Mouse (Mus musculus) MEL (cell line): ENCODE measurements around the gene Cdh13. TPM values are rescaled to one million over a fixed set of nuclear protein-coding genes. Genes with fewer than 3 reads are reported as not detected.

Experiments used
- DNase-seq: peaks from one replicate; pipeline ENCODE4 v3.0.0; 2011; ENCODE audit warnings: low read depth, low spot score
- H3K27ac ChIP-seq: 2 replicates; pipeline ENCODE4 v1.5.1; 2012; ENCODE audit warnings: low read depth, mild to moderate bottlenecking, control low read depth, low read length, moderate library complexity; ENCODE audit not compliant: control insufficient read depth
- H3K27me3 ChIP-seq, 2 experiments: fragments of 150-350 bp in 1 of 2; sonication (generic) in 1 of 2; 2 replicates each; pipeline ENCODE4 v1.6.1; 2012; ENCODE audit warnings: low read length in 2 of 2, mild to moderate bottlenecking in 2 of 2, improper control_type of control experiment in 1 of 2, moderate library complexity in 1 of 2; ENCODE audit not compliant: insufficient read depth in 2 of 2, control insufficient read depth in 1 of 2
- H3K36me3 ChIP-seq, 2 experiments: 2 replicates each; pipeline ENCODE4 v1.6.1; 2012 to 2014; ENCODE audit warnings: low read length in 2 of 2, improper control_type of control experiment in 1 of 2, inconsistent platforms in 1 of 2, mild to moderate bottlenecking in 1 of 2; ENCODE audit not compliant: insufficient read depth in 2 of 2, control insufficient read depth in 1 of 2
- H3K4me1 ChIP-seq, 2 experiments: fragments of 150-350 bp in 1 of 2; sonication (generic) in 1 of 2; 2 replicates each; pipeline ENCODE4 v1.6.1; 2012; ENCODE audit warnings: low read length in 2 of 2, improper control_type of control experiment in 1 of 2, mild to moderate bottlenecking in 1 of 2; ENCODE audit not compliant: insufficient read depth in 2 of 2, control insufficient read depth in 1 of 2
- H3K4me3 ChIP-seq, 2 experiments: fragments of 150-350 bp in 1 of 2; sonication (generic) in 1 of 2; 2 replicates each; pipeline ENCODE4 v1.5.1; 2012; ENCODE audit warnings: low read depth in 2 of 2, low read length in 2 of 2, mild to moderate bottlenecking in 2 of 2, moderate library complexity in 2 of 2, control low read depth in 1 of 2, improper control_type of control experiment in 1 of 2; ENCODE audit not compliant: control insufficient read depth in 1 of 2, insufficient read depth in 1 of 2
- H3K79me2 ChIP-seq: 2 replicates; pipeline ENCODE4 v1.6.1; 2012; ENCODE audit warnings: mild to moderate bottlenecking, low read length, moderate library complexity; ENCODE audit not compliant: control insufficient read depth, poor library complexity, insufficient read depth
- H3K9ac ChIP-seq: 2 replicates; pipeline ENCODE4 v1.6.1; 2012; ENCODE audit warnings: low read depth, mild to moderate bottlenecking, control low read depth, low read length, moderate library complexity; ENCODE audit not compliant: control insufficient read depth, poor library complexity, severe bottlenecking
- H3K9me3 ChIP-seq: fragments of 150-350 bp; sonication (generic); replicated peaks from 2 replicates; pipeline ENCODE4 v1.6.1; 2012; ENCODE audit warnings: mild to moderate bottlenecking, low read length, improper control_type of control experiment, moderate library complexity; ENCODE audit not compliant: insufficient read depth
- BHLHE40 ChIP-seq: IDR thresholded peaks from 2 replicates; pipeline ENCODE4 v1.6.1; 2012; ENCODE audit warnings: low read depth, mild to moderate bottlenecking, inconsistent platforms, low read length, improper control_type of control experiment, borderline replicate concordance
- CHD1 ChIP-seq: IDR thresholded peaks from 2 replicates; pipeline ENCODE4 v1.6.1; 2012; ENCODE audit warnings: low read depth, mild to moderate bottlenecking, inconsistent platforms, low read length, improper control_type of control experiment
- CHD2 ChIP-seq: IDR thresholded peaks from 2 replicates; pipeline ENCODE4 v1.6.1; 2011; ENCODE audit warnings: low read length, improper control_type of control experiment
- CTCF ChIP-seq, 3 experiments: IDR thresholded peaks in 2 of 3; conservative IDR thresholded peaks in 1 of 3; 2 replicates each; pipeline ENCODE4 v1.5.1; 2011 to 2012; ENCODE audit warnings: low read length in 3 of 3, low read depth in 2 of 3, mild to moderate bottlenecking in 2 of 3, improper control_type of control experiment in 1 of 3, inconsistent platforms in 1 of 3, mixed read lengths in 1 of 3, moderate library complexity in 1 of 3; ENCODE audit not compliant: control insufficient read depth in 1 of 3, insufficient read depth in 1 of 3, poor library complexity in 1 of 3, severe bottlenecking in 1 of 3
- ELF1 ChIP-seq: IDR thresholded peaks from 2 replicates; pipeline ENCODE4 v1.6.1; 2014; ENCODE audit warnings: low read depth, mild to moderate bottlenecking, inconsistent platforms, low read length, improper control_type of control experiment, moderate library complexity
- EP300 ChIP-seq, 2 experiments: IDR thresholded peaks; 2 replicates each; pipeline ENCODE4 v1.6.1; 2011; ENCODE audit warnings: improper control_type of control experiment in 2 of 2, low read length in 2 of 2, low read depth in 1 of 2, mild to moderate bottlenecking in 1 of 2
- ETS1 ChIP-seq: IDR thresholded peaks from 2 replicates; pipeline ENCODE4 v1.6.1; 2012; ENCODE audit warnings: low read depth, mild to moderate bottlenecking, inconsistent platforms, low read length, improper control_type of control experiment, moderate library complexity
- HCFC1 ChIP-seq: IDR thresholded peaks from 2 replicates; pipeline ENCODE4 v1.6.1; 2012; ENCODE audit warnings: low read depth, mild to moderate bottlenecking, inconsistent platforms, low read length, improper control_type of control experiment, moderate library complexity
- JUND ChIP-seq: IDR thresholded peaks from 2 replicates; pipeline ENCODE4 v1.6.1; 2011; ENCODE audit warnings: low read depth, mild to moderate bottlenecking, improper control_type of control experiment, low read length
- KAT2A ChIP-seq: conservative IDR thresholded peaks from 2 replicates; pipeline ENCODE4 v1.6.1; 2012; ENCODE audit warnings: low read depth, low read length, improper control_type of control experiment, inconsistent platforms
- MAFK ChIP-seq: IDR thresholded peaks from 2 replicates; pipeline ENCODE4 v1.6.1; 2011; ENCODE audit warnings: low read depth, mild to moderate bottlenecking, low read length, improper control_type of control experiment, borderline replicate concordance
- MAX ChIP-seq: IDR thresholded peaks from 2 replicates; pipeline ENCODE4 v1.6.1; 2011; ENCODE audit warnings: low read length, improper control_type of control experiment
- MAZ ChIP-seq: IDR thresholded peaks from 2 replicates; pipeline ENCODE4 v1.6.1; 2012; ENCODE audit warnings: low read depth, mild to moderate bottlenecking, inconsistent platforms, low read length, improper control_type of control experiment
- MEF2A ChIP-seq: IDR thresholded peaks from 2 replicates; pipeline ENCODE4 v1.6.1; 2014; ENCODE audit warnings: low read depth, mild to moderate bottlenecking, inconsistent platforms, low read length, improper control_type of control experiment; ENCODE audit not compliant: poor library complexity, insufficient replicate concordance, severe bottlenecking; ENCODE audit errors: extremely low read depth
- MYB ChIP-seq: IDR thresholded peaks from 2 replicates; pipeline ENCODE4 v1.6.1; 2011; ENCODE audit warnings: mild to moderate bottlenecking, low read depth, low read length, improper control_type of control experiment
- MYC ChIP-seq: IDR thresholded peaks from 2 replicates; pipeline ENCODE4 v1.6.1; 2011; ENCODE audit warnings: low read depth, mild to moderate bottlenecking, low read length, improper control_type of control experiment, moderate library complexity
- POLR2AphosphoS2 ChIP-seq: IDR thresholded peaks from 2 replicates; pipeline ENCODE4 v1.6.1; 2011; ENCODE audit warnings: low read length, improper control_type of control experiment
- POLR2AphosphoS5 ChIP-seq: IDR thresholded peaks from 2 replicates; pipeline ENCODE4 v1.6.1; 2012; ENCODE audit warnings: low read depth, borderline replicate concordance, mild to moderate bottlenecking, inconsistent platforms, low read length, moderate library complexity, mixed read lengths
- RAD21 ChIP-seq: IDR thresholded peaks from 2 replicates; pipeline ENCODE4 v1.6.1; 2011; ENCODE audit warnings: mild to moderate bottlenecking, low read depth, low read length, improper control_type of control experiment
- SIN3A ChIP-seq: IDR thresholded peaks from 2 replicates; pipeline ENCODE4 v1.6.1; 2012; ENCODE audit warnings: low read length, improper control_type of control experiment, inconsistent platforms
- SMC3 ChIP-seq: IDR thresholded peaks from 2 replicates; pipeline ENCODE4 v1.6.1; 2011; ENCODE audit warnings: low read depth, low read length, improper control_type of control experiment
- TAL1 ChIP-seq: IDR thresholded peaks from 2 replicates; pipeline ENCODE4 v1.6.1; 2012; ENCODE audit warnings: mild to moderate bottlenecking, inconsistent platforms, low read length, moderate library complexity, mixed read lengths
- TBP ChIP-seq: IDR thresholded peaks from 2 replicates; pipeline ENCODE4 v1.8.0; 2011; ENCODE audit warnings: low read depth, low read length, improper control_type of control experiment
- UBTF ChIP-seq: IDR thresholded peaks from 2 replicates; pipeline ENCODE4 v1.6.1; 2012; ENCODE audit warnings: low read depth, mild to moderate bottlenecking, inconsistent platforms, low read length, improper control_type of control experiment, moderate library complexity, borderline replicate concordance; ENCODE audit not compliant: insufficient read depth
- USF1 ChIP-seq: IDR thresholded peaks from 2 replicates; pipeline ENCODE4 v1.6.1; 2014; ENCODE audit warnings: low read depth, mild to moderate bottlenecking, inconsistent platforms, low read length, improper control_type of control experiment, moderate library complexity
- ZC3H11A ChIP-seq: IDR thresholded peaks from 2 replicates; pipeline ENCODE4 v1.6.1; 2012; ENCODE audit warnings: low read depth, mild to moderate bottlenecking, inconsistent platforms, low read length, improper control_type of control experiment
- ZMIZ1 ChIP-seq: IDR thresholded peaks from 2 replicates; pipeline ENCODE4 v1.6.1; 2012; ENCODE audit warnings: low read depth, mild to moderate bottlenecking, inconsistent platforms, low read length, improper control_type of control experiment, moderate library complexity
- ZNF384 ChIP-seq: IDR thresholded peaks from 2 replicates; pipeline ENCODE4 v1.6.1; 2012; ENCODE audit warnings: low read depth, mild to moderate bottlenecking, inconsistent platforms, low read length, improper control_type of control experiment
- polyA plus RNA-seq, 2 experiments: library from polyadenylated mRNA; stranded (reverse) in 1 of 2; unstranded in 1 of 2; fragments of >175 nt in 1 of 2; fragments of >200 nt in 1 of 2; gene quantifications; 2 replicates each; pipeline versions ENCODE4 v1.2.1 to v1.2.4; 2012; ENCODE audit warnings: low replicate concordance in 2 of 2, low read depth in 1 of 2; ENCODE audit not compliant: insufficient read length in 2 of 2, insufficient read depth in 1 of 2, missing spikeins in 1 of 2
- total RNA-seq: library from RNA; depleted of rRNA; stranded (reverse); fragments of 300-350 nt; gene quantifications from 2 replicates; pipeline ENCODE4 v1.2.3, GENCODE M21; 2012

Cdh13 gene
- total and polyA plus RNA-seq, 3 experiments = not detected

DNA sequence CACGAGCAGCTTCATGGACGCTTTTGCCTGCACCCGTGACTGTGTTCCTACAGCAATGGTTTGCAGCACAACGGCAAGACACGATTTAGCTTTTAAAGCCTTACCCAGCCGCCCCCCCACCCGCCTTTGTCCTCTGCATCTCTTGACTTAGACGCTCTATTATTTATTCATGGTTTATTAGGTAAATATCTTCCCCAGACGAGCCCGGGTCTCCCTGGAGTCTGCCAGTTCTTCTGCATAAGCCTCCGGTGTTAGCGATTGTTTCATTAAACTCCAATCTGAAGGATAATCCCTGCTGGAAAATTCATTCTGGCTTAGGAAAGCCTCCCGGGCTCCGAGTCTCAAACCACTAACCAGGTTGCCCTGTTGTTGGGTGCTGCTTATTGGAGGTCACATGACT lies 268.9 kb downstream of the Cdh13 start:
- Histone ChIP-seq H3K36me3 (no peaks in the 10 kb centered on the region), H3K79me2 (no peaks in the 10 kb centered on the region), H3K27ac (no peak overlapping the region), H3K9ac (no peak overlapping the region), H3K4me1 (no peaks in the 10 kb centered on the region), H3K9me3 (no peaks in the 10 kb centered on the region), H3K27me3 (no peaks in the 10 kb centered on the region), H3K4me3 (no peak overlapping the region)
- no peak for DNase-seq
- TF ChIP-seq EP300 (IDR thresholded peaks at IDR 0.05; ENCODE audit: low read depth in 1 of 2, low read length in 2 of 2) (no peak), SIN3A (no peak), ZNF384 (no peak), POLR2AphosphoS5 (no peak)
- TF ChIP-seq, all 39 proteins: peak for 0

DNA sequence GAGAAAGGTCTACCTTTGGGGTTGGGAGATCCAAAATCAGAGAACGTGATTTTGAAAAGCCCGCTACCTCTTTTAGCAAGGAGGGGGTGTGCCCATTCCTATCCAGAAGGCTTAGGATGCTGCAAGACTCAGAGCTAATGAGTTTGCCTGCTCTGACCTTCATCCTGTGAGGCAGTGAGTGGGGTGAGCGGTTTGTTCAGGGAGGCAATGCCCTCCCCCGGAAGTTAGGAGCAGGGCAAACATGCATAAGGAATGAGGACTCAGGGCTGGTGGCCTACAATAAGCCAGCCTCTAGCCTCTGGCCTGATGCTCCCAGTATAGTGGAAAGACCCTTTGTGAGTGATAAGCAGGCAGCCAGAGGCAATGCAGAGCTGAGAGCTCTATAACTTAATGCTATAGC lies 269.3 kb downstream of the Cdh13 start:
- H3K79me2 ChIP-seq = no peaks in the 10 kb centered on the region
- no peaks in the 10 kb centered on the region for H3K36me3 ChIP-seq
- H3K4me1 ChIP-seq = no peaks in the 10 kb centered on the region
- no peak for DNase-seq
- no peaks in the 10 kb centered on the region for H3K27me3 ChIP-seq
- no peaks in the 10 kb centered on the region for H3K9me3 ChIP-seq
- no peak overlapping the region for H3K4me3 ChIP-seq
- H3K27ac ChIP-seq = no peak overlapping the region
- H3K9ac ChIP-seq = no peak overlapping the region
- no peak for TF ChIP-seq MEF2A
- no peak for TF ChIP-seq TBP
- no peak for TF ChIP-seq MAZ
- no peak for TF ChIP-seq SMC3
- TF ChIP-seq MAX = no peak
- TF ChIP-seq EP300 (IDR thresholded peaks at IDR 0.05; ENCODE audit: low read depth in 1 of 2, low read length in 2 of 2) = no peak
- TF ChIP-seq SIN3A = no peak
- TF ChIP-seq CHD2 = no peak
- TF ChIP-seq POLR2AphosphoS2 = no peak
- TF ChIP-seq ZC3H11A = no peak
- no peak for TF ChIP-seq CHD1
- no peak for TF ChIP-seq MYB
- no peak for TF ChIP-seq ZMIZ1
- no peak for TF ChIP-seq ETS1

DNA sequence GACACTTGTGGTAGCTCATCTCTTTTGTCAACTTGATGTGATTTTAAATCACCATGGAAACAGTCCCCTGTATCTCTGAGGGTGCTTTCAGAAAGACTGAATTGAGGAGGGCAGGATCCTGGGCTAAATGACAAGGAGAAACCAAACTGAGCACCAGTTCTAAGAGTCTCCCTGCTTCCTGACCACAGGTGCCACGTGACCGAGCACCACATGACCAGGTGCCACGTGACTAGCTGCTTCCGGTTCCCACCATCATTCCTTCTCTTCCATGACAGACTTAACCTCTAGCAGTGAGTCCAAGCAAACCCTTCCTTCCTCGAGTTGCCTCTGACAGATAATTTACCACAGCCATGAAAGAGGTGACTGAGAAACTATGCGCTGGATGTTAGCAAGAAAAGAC lies 280.5 kb downstream of the Cdh13 start:
- H3K9me3 ChIP-seq = no peaks in the 10 kb centered on the region
- no peak overlapping the region for H3K27ac ChIP-seq
- H3K27me3 ChIP-seq = no peaks in the 10 kb centered on the region
- no peak overlapping the region for H3K9ac ChIP-seq
- H3K36me3 ChIP-seq = no peaks in the 10 kb centered on the region
- H3K4me3 ChIP-seq = no peak overlapping the region
- DNase-seq = no peak
- no peaks in the 10 kb centered on the region for H3K4me1 ChIP-seq
- H3K79me2 ChIP-seq = no peaks in the 10 kb centered on the region
- no peak for TF ChIP-seq TAL1
- no peak for TF ChIP-seq CTCF (IDR thresholded peaks at IDR 0.05 in 2 of 3, conservative IDR thresholded peaks at IDR 0.05 in 1 of 3; ENCODE audit: control insufficient read depth in 1 of 3, insufficient read depth in 1 of 3, low read depth in 2 of 3, low read length in 3 of 3, poor library complexity in 1 of 3, severe bottlenecking in 1 of 3)
- TF ChIP-seq EP300 (IDR thresholded peaks at IDR 0.05; ENCODE audit: low read depth in 1 of 2, low read length in 2 of 2) = no peak
- TF ChIP-seq MEF2A = no peak
- TF ChIP-seq USF1 = no peak
- TF ChIP-seq MAFK = no peak
- TF ChIP-seq POLR2AphosphoS5 = no peak
- no peak for TF ChIP-seq MYC
- no peak for TF ChIP-seq UBTF
- no peak for TF ChIP-seq ELF1
- TF ChIP-seq SIN3A = no peak
- TF ChIP-seq HCFC1 = no peak
- no peak for TF ChIP-seq KAT2A
- no peak for TF ChIP-seq RAD21
- TF ChIP-seq JUND = no peak
- TF ChIP-seq BHLHE40 = no peak
- TF ChIP-seq ETS1 = no peak
- no peak for TF ChIP-seq POLR2AphosphoS2
